Mouse (Mus musculus) CD8-positive naive resting alpha-beta T cell, adult 57 days (primary cell): ENCODE results near the gene Fads6. TPM values are rescaled to one million over a fixed set of nuclear protein-coding genes. Genes with fewer than 3 reads are reported as not detected.

Experiments
- total RNA-seq: library from RNA; stranded (reverse); gene quantifications from one replicate; pipeline ENCODE4 v1.2.4, GENCODE M21; 2023

Gene Fads6
- 0.67 TPM for total RNA-seq

GRCm38 (mm10) chr11:115297214-115297826 lies at the start of gene Fads6:
Gene Fads6 (minus strand): TSS chr11:115297663.

GRCm38 (mm10) chr11:115334531-115334930 lies 37.1 kb upstream of the Fads6 start, which contains the start of gene Otop3:
Gene Otop3 (plus strand): TSS chr11:115334731.

GRCm38 (mm10) chr11:115321906-115322693 lies 24.6 kb upstream of the Fads6 start, which contains the start of gene Ush1g:
Gene Ush1g (minus strand): TSS chr11:115322041.

GRCm38 (mm10) chr11:115306863-115307262 lies 9.4 kb upstream of the Fads6 start, which contains the start of gene Otop2:
Gene Otop2 (plus strand): TSS chr11:115307163.

GRCm38 (mm10) chr11:115276780-115277603 lies 20.5 kb downstream of the Fads6 start, which contains the start of gene Fdxr:
Gene Fdxr (minus strand): TSS chr11:115277050.

GRCm38 (mm10) chr11:115267061-115267883 lies 30.2 kb downstream of the Fads6 start, which contains the start of gene Grin2c:
Gene Grin2c (minus strand): TSS chr11:115267243.

Other genes starting within 250 kb of the Fads6 start
- not detected for gene Cd300ld3, start 249.3 kb downstream of the Fads6 start, total RNA-seq
- gene Cd300e, start 235.5 kb downstream of the Fads6 start, total RNA-seq: 0.55 TPM
- gene Rab37, start 206.2 kb downstream of the Fads6 start, total RNA-seq: 40.1 TPM
- gene Cd300lf, start 163.7 kb downstream of the Fads6 start, total RNA-seq: 1.9 TPM
- gene Slc9a3r1, start 134.3 kb downstream of the Fads6 start, total RNA-seq: 190 TPM
- gene Tmem104, start 110.2 kb downstream of the Fads6 start, total RNA-seq: 14.4 TPM
- 6.6 TPM for gene Nat9, start 109.8 kb downstream of the Fads6 start, total RNA-seq
- not detected for gene Grin2c, start 30.4 kb downstream of the Fads6 start, total RNA-seq
- 19.3 TPM for gene Fdxr, start 20.6 kb downstream of the Fads6 start, total RNA-seq
- gene Otop2, start 9.5 kb upstream of the Fads6 start, total RNA-seq: not detected
- gene Ush1g, start 24.4 kb upstream of the Fads6 start, total RNA-seq: not detected
- not detected for gene Otop3, start 37.1 kb upstream of the Fads6 start, total RNA-seq
- gene Hid1, start 70.1 kb upstream of the Fads6 start, total RNA-seq: 54.9 TPM
- 3.3 TPM for gene Cdr2l, start 84.3 kb upstream of the Fads6 start, total RNA-seq
- gene Mrpl58, start 106.1 kb upstream of the Fads6 start, total RNA-seq: 129 TPM
- gene Atp5h, start 122.3 kb upstream of the Fads6 start, total RNA-seq: 249 TPM
- gene Kctd2, start 122.5 kb upstream of the Fads6 start, total RNA-seq: 47.0 TPM
- gene Trim80, start 142.9 kb upstream of the Fads6 start, total RNA-seq: not detected
- 23.5 TPM for gene Slc16a5, start 164.8 kb upstream of the Fads6 start, total RNA-seq
- 44.8 TPM for gene Armc7, start 178.0 kb upstream of the Fads6 start, total RNA-seq
- 116 TPM for gene Nt5c, start 194.2 kb upstream of the Fads6 start, total RNA-seq
- gene Jpt1, start 216.7 kb upstream of the Fads6 start, total RNA-seq: 225 TPM
- gene Sumo2, start 238.6 kb upstream of the Fads6 start, total RNA-seq: 234 TPM